Mouse (Mus musculus) intestine, postnatal 0 days (tissue): ENCODE data around the gene Med20. TPM values are rescaled to one million over a fixed set of nuclear protein-coding genes. Genes with fewer than 3 reads are reported as not detected.
A peak's percentile ranks its signal among the peaks of the same experiment; 100 is the strongest.

Experiments
- ATAC-seq: fragments of 200-750 bp; cut with Nextera tagmentation; 2 replicates; pipeline ENCODE4 v1.8.0; 2017; ENCODE audit warnings: mild to moderate bottlenecking, moderate TSS enrichment, moderate library complexity
- H3K27ac ChIP-seq: fragments of 300-500 bp; sonication (generic); 2 replicates; pipeline ENCODE4 v1.5.1; 2014; ENCODE audit warnings: mild to moderate bottlenecking, low read depth, low read length, moderate library complexity
- H3K27me3 ChIP-seq: fragments of 300-500 bp; sonication (generic); replicated peaks from 2 replicates; pipeline ENCODE4 v1.6.1; 2014; ENCODE audit warnings: low read length, mixed read lengths; ENCODE audit not compliant: control insufficient read depth, insufficient read depth
- H3K36me3 ChIP-seq: fragments of 300-500 bp; sonication (generic); 2 replicates; pipeline ENCODE4 v1.6.1; 2014; ENCODE audit warnings: mild to moderate bottlenecking, moderate library complexity; ENCODE audit not compliant: control insufficient read depth, insufficient read depth
- H3K4me1 ChIP-seq: fragments of 300-500 bp; sonication (generic); replicated peaks from 2 replicates; pipeline ENCODE4 v1.6.1; 2014; ENCODE audit warnings: antibody characterized with exemption, low read length, mixed read lengths; ENCODE audit not compliant: control insufficient read depth, insufficient read depth
- H3K4me2 ChIP-seq: fragments of 300-500 bp; sonication (generic); replicated peaks from 2 replicates; pipeline ENCODE4 v1.6.1; 2014; ENCODE audit warnings: low read depth, mild to moderate bottlenecking, moderate library complexity
- H3K4me3 ChIP-seq: fragments of 300-500 bp; sonication (generic); 2 replicates; pipeline ENCODE4 v1.5.1; 2014; ENCODE audit warnings: low read depth, low read length
- H3K9ac ChIP-seq: fragments of 300-500 bp; sonication (generic); 2 replicates; pipeline ENCODE4 v1.6.1; 2014; ENCODE audit warnings: mild to moderate bottlenecking, low read depth, low read length
- H3K9me3 ChIP-seq: fragments of 300-500 bp; sonication (generic); 2 replicates; pipeline ENCODE4 v1.6.1; 2016; ENCODE audit warnings: mixed run types; ENCODE audit not compliant: control insufficient read depth
- CTCF ChIP-seq: sonication (generic); IDR thresholded peaks from 2 replicates; pipeline ENCODE4 v1.5.1; 2016; ENCODE audit warnings: low read depth, mild to moderate bottlenecking, control low read depth, antibody characterized with exemption, moderate library complexity
- WGBS: fragments of 180-500 bp; shearing (Covaris S2); extraction: QIAGEN DNeasy Blood & Tissue Kit; methylation state at CpG from one replicate; pipeline ENCODE4 v1.1.7; 2014; 5-methylcytosine and 5-hydroxymethylcytosine counted together
- polyA plus RNA-seq: library from polyadenylated mRNA; unstranded; fragments of >200 nt; fragmentation: Nextera tagmentation; extraction: Ambion mirVana; gene quantifications from 2 replicates; pipeline ENCODE4 v1.2.1, GENCODE M21; 2015

Med20 gene
- polyA plus RNA-seq, 1 experiment from 2014 or later, result 22.8 TPM

GRCm38 (mm10) chr17:47588517-47588916 is 22.9 kb upstream of the Med20 start:
- H3K36me3 ChIP-seq, result 0 out of 2 replicates have a peak, but pooled peaks cover 3% of the 10 kb centered on the region
- H3K27ac ChIP-seq, result no peak overlapping the region
- no peak for TF ChIP-seq CTCF
- H3K9me3 ChIP-seq, result no peaks in the 10 kb centered on the region
- H3K9ac ChIP-seq, result no peak overlapping the region
- H3K27me3 ChIP-seq, result no peaks in the 10 kb centered on the region
- ATAC-seq, result no peak
- no peaks in the 10 kb centered on the region for H3K4me1 ChIP-seq
- no peak overlapping the region for H3K4me2 ChIP-seq
- no peak overlapping the region for H3K4me3 ChIP-seq
- 78% methylated on average over 8 of the region's 8 CpGs for WGBS

DNA sequence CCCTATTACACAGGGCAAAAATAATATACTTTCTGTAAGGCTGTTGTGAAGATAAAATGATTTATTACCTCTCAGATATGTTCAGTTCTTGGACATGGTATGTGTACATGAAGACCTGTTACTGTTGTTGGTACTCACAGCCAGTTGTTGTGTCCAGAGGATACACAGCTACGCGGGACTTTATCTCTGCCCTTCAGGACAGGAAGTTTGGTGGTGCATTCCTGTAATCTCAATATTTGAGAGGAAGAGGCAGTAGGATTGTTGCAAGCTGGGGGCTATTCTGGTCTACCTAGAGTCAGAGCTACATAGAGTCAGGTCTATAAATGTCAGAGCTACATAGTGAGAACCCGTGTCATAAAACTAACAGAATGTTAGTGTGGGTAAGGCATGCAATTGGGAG is 20.3 kb upstream of the Med20 start:
- TF ChIP-seq CTCF, result no peak
- no peak overlapping the region for H3K4me3 ChIP-seq
- H3K9me3 ChIP-seq, result no peaks in the 10 kb centered on the region
- ATAC-seq, result no peak
- H3K27ac ChIP-seq, result no peak overlapping the region
- H3K4me1 ChIP-seq, result no peaks in the 10 kb centered on the region; the same call in 1 of the 2 replicates
- no peak overlapping the region for H3K4me2 ChIP-seq
- no peak overlapping the region for H3K9ac ChIP-seq
- no peaks in the 10 kb centered on the region for H3K27me3 ChIP-seq
- 65% methylated on average over 3 of the region's 3 CpGs for WGBS
- no peaks in the 10 kb centered on the region for H3K36me3 ChIP-seq

DNA sequence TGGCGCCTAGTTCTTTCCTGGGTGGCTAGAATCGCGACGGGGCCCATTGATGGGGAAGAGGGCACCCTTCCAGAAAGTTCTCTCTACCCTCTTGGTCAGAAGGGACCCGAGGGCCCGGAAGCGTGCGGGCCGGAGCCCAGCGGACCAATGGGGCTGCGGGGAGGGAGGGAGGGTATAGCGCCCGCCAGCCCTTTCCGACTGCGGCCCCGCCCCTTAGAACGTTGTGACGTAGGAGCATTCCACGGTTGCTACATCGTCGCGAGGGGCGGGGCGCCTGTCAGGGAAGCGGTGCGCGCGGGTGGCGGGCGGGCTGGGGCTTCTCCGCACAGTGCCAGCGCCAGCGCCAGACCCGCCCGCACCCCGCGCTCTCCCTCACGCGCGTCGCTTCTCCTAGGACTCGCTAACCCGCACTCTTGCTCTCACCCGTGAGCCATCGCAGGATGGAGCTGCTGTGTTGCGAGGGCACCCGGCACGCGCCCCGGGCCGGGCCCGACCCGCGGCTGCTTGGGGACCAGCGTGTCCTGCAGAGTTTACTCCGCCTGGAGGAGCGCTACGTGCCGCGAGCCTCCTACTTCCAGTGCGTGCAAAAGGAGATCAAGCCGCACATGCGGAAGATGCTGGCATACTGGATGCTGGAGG is 18.0 kb upstream of the Med20 start:
- Histone ChIP-seq H3K4me1 (peaks cover 12% of the 10 kb centered on the region), H3K9me3 (no peaks in the 10 kb centered on the region), H3K4me2 (peak overlapping the region; percentile 89), H3K27ac (peak overlapping the region; percentile 92), H3K36me3 (0 out of 2 replicates have a peak, but pooled peaks cover 7% of the 10 kb centered on the region), H3K9ac (peak overlapping the region; percentile 77), H3K27me3 (no peaks in the 10 kb centered on the region), H3K4me3 (peak overlapping the region; percentile 78)
- ATAC-seq, result peak; percentile 74
- TF ChIP-seq CTCF, result no peak
- under 1% methylated on average over 61 of the region's 63 CpGs for WGBS

GRCm38 (mm10) chr17:47593854-47594182 is 17.6 kb upstream of the Med20 start:
- Histone ChIP-seq H3K9ac (peak overlapping the region; percentile 77), H3K27ac (peak overlapping the region; percentile 92), H3K27me3 (no peaks in the 10 kb centered on the region), H3K36me3 (0 out of 2 replicates have a peak, but pooled peaks cover 12% of the 10 kb centered on the region), H3K4me3 (peak overlapping the region; percentile 78), H3K9me3 (no peaks in the 10 kb centered on the region), H3K4me2 (peak overlapping the region; percentile 89), H3K4me1 (peaks cover 12% of the 10 kb centered on the region)
- 0% methylated on average over 13 of the region's 13 CpGs for WGBS
- TF ChIP-seq CTCF, result no peak
- ATAC-seq, result no peak; the same call in 1 of the 2 replicates

DNA sequence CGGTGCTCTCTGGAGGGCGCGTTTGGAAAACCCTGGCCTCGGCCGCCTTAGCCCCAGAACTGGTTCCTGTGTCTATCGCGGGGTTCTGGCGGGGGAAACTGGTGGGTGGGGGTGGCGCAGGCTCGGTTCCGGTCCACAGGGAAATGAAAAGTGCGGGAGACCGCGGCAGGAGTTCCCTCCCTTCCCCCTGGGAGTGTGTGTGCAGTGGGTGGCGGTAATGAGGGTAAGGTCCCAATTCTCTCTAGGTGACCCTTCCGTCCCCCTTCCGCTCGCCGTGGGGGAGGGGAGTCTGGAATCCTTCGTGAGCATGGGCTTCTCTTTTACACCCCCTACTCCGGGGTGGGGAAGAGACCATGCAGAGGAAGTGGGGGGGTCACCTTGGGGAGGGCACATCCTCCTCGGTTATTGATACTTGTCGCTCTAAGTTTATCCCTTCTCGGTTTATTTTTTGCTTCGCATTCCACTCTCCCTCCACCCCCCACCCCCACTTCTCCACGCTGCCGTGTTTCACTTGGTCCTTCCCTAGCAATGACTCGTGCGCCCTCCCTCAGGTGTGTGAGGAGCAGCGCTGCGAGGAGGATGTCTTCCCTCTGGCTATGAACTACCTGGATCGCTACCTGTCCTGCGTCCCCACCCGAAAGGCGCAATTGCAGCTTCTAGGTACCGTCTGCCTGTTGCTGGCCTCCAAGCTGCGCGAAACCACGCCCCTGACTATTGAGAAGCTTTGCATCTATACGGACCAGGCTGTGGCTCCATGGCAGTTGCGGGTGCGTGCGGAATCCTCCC is 17.0 kb upstream of the Med20 start:
- no peak for ATAC-seq
- Histone ChIP-seq H3K36me3 (peaks cover 18% of the 10 kb centered on the region; the same call in 1 of the 2 replicates), H3K9ac (peak overlapping the region; percentile 77), H3K4me2 (peak overlapping the region; percentile 89), H3K27me3 (no peaks in the 10 kb centered on the region), H3K9me3 (no peaks in the 10 kb centered on the region), H3K4me1 (peaks cover 12% of the 10 kb centered on the region), H3K27ac (peak overlapping the region; percentile 92), H3K4me3 (peak overlapping the region; percentile 78)
- TF ChIP-seq CTCF, result peak; percentile 13; the same call in 1 of the 2 replicates
- WGBS, result under 1% methylated on average over 40 of the region's 43 CpGs

- Histone ChIP-seq H3K4me1 (peaks cover 12% of the 10 kb centered on the region), H3K36me3 (peaks cover 23% of the 10 kb centered on the region; the same call in 1 of the 2 replicates), H3K4me2 (peak overlapping the region; percentile 89), H3K9ac (peak overlapping the region; percentile 77; the same call in 1 of the 2 replicates), H3K9me3 (no peaks in the 10 kb centered on the region), H3K27ac (peak overlapping the region; percentile 92), H3K27me3 (no peaks in the 10 kb centered on the region), H3K4me3 (peak overlapping the region; percentile 78)
- no peak for ATAC-seq
- 2% methylated on average over 7 of the region's 9 CpGs for WGBS
- TF ChIP-seq CTCF, result no peak
Measured at GRCm38 (mm10) chr17:47594969-47595247, 16.5 kb upstream of the Med20 start.
